Mouse (Mus musculus) kidney, embryonic 16.5 days (tissue): ENCODE data around the gene Mta1. TPM values are rescaled to one million over a fixed set of nuclear protein-coding genes. Genes with fewer than 3 reads are reported as not detected.

Source experiments
- ATAC-seq: fragments of 200-750 bp; cut with Nextera tagmentation; 2 replicates; pipeline ENCODE4 v1.8.0; 2017; ENCODE audit warnings: moderate TSS enrichment; ENCODE audit not compliant: low FRiP score, low TSS enrichment
- H3K27ac ChIP-seq: fragments of 300-500 bp; sonication (generic); 2 replicates; pipeline ENCODE4 v1.5.1; 2014; ENCODE audit warnings: low read length
- H3K27me3 ChIP-seq: fragments of 300-500 bp; sonication (generic); 2 replicates; pipeline ENCODE4 v1.6.1; 2014; ENCODE audit warnings: low read length, control low read depth, mixed read lengths; ENCODE audit not compliant: insufficient read depth
- H3K36me3 ChIP-seq: fragments of 300-500 bp; sonication (generic); 2 replicates; pipeline ENCODE4 v1.6.1; 2014; ENCODE audit warnings: low read length, control low read depth, mixed read lengths; ENCODE audit not compliant: insufficient read depth
- H3K4me1 ChIP-seq: fragments of 300-500 bp; sonication (generic); 2 replicates; pipeline ENCODE4 v1.6.1; 2014; ENCODE audit warnings: low read length, control low read depth, mixed read lengths; ENCODE audit not compliant: insufficient read depth
- H3K4me2 ChIP-seq: fragments of 300-500 bp; sonication (generic); replicated peaks from 2 replicates; pipeline ENCODE4 v1.6.1; 2014; ENCODE audit warnings: low read depth, low read length
- H3K4me3 ChIP-seq: fragments of 300-500 bp; sonication (generic); 2 replicates; pipeline ENCODE4 v1.5.1; 2014; ENCODE audit warnings: mild to moderate bottlenecking, low read length
- H3K9ac ChIP-seq: fragments of 300-500 bp; sonication (generic); replicated peaks from 2 replicates; pipeline ENCODE4 v1.6.1; 2014; ENCODE audit warnings: low read length
- H3K9me3 ChIP-seq: fragments of 300-500 bp; sonication (generic); 2 replicates; pipeline ENCODE4 v1.6.1; 2016; ENCODE audit warnings: low read length, control low read depth
- WGBS: fragments of 180-500 bp; shearing (Covaris S2); extraction: QIAGEN DNeasy Blood & Tissue Kit; methylation state at CpG from one replicate; pipeline ENCODE4 v1.1.7; 2014; 5-methylcytosine and 5-hydroxymethylcytosine counted together
- polyA plus RNA-seq: library from polyadenylated mRNA; unstranded; fragments of >200 nt; fragmentation: Nextera tagmentation; extraction: Ambion mirVana; gene quantifications from 2 replicates; pipeline ENCODE4 v1.2.1, GENCODE M21; 2015

The Mta1 gene
- polyA plus RNA-seq, result 15.4 and 15.9 TPM in 2 replicates

GRCm38 (mm10) chr12:113097749-113098281 is at the start of gene Mta1:
TSS of gene Mta1 (plus strand) at chr12:113098278.
- 4% methylated on average over 15 of the region's 53 CpGs for WGBS

GRCm38 (mm10) chr12:113049836-113050235 is 48.2 kb upstream of the Mta1 start:
- no peak overlapping the region for H3K4me2 ChIP-seq
- 86% methylated on average over 9 of the region's 9 CpGs for WGBS
- H3K27ac ChIP-seq, result no peak overlapping the region
- no peaks in the 10 kb centered on the region for H3K9me3 ChIP-seq
- H3K4me3 ChIP-seq, result no peak overlapping the region
- H3K27me3 ChIP-seq, result no peaks in the 10 kb centered on the region
- peaks cover 13% of the 10 kb centered on the region for H3K4me1 ChIP-seq
- ATAC-seq, result no peak
- peaks cover 55% of the 10 kb centered on the region for H3K36me3 ChIP-seq
- no peak overlapping the region for H3K9ac ChIP-seq

More at GRCm38 (mm10) chr12:113097749-113098281, at the start of gene Mta1:
- Histone ChIP-seq H3K9me3 (no peaks in the 10 kb centered on the region), H3K4me1 (peaks cover 33% of the 10 kb centered on the region), H3K4me2 (peak within 1 kb of the TSS; percentile 96), H3K27ac (peak within 1 kb of the TSS; percentile 83), H3K36me3 (no peaks in the 10 kb centered on the region), H3K27me3 (no peaks in the 10 kb centered on the region), H3K4me3 (peak within 1 kb of the TSS; percentile 96), H3K9ac (peak within 1 kb of the TSS; percentile 100)
- ATAC-seq, result peak; percentile 71

GRCm38 (mm10) chr12:113050671-113051070 is 47.4 kb upstream of the Mta1 start:
- ATAC-seq, result no peak
- H3K27me3 ChIP-seq, result no peaks in the 10 kb centered on the region
- no peak overlapping the region for H3K4me3 ChIP-seq
- H3K36me3 ChIP-seq, result peaks cover 55% of the 10 kb centered on the region
- peaks cover 13% of the 10 kb centered on the region for H3K4me1 ChIP-seq
- H3K9ac ChIP-seq, result no peak overlapping the region
- no peak overlapping the region for H3K27ac ChIP-seq
- H3K4me2 ChIP-seq, result no peak overlapping the region
- H3K9me3 ChIP-seq, result no peaks in the 10 kb centered on the region
- WGBS, result 80% methylated on average over 12 of the region's 12 CpGs

- Histone ChIP-seq H3K27me3 (no peaks in the 10 kb centered on the region), H3K9ac (0 out of 2 replicates have a peak overlapping the region, but pooled peaks have one; percentile 26), H3K36me3 (peaks cover 52% of the 10 kb centered on the region), H3K4me3 (no peak overlapping the region), H3K9me3 (no peaks in the 10 kb centered on the region), H3K27ac (peak overlapping the region; percentile 57), H3K4me2 (no peak overlapping the region), H3K4me1 (peaks cover 13% of the 10 kb centered on the region)
- WGBS, result 41% methylated on average over 9 of the region's 9 CpGs
- peak; percentile 84 for ATAC-seq
These were observed 46.3 kb upstream of the Mta1 start for GRCm38 (mm10) chr12:113051628-113052403.

GRCm38 (mm10) chr12:113056089-113056488 is 42.0 kb upstream of the Mta1 start:
- no peak overlapping the region for H3K4me3 ChIP-seq
- 74% methylated on average over 8 of the region's 8 CpGs for whole genome bisulfite sequencing
- H3K9me3 ChIP-seq, result no peaks in the 10 kb centered on the region
- ATAC-seq, result no peak
- peaks cover 12% of the 10 kb centered on the region for H3K4me1 ChIP-seq
- H3K36me3 ChIP-seq, result peaks cover 58% of the 10 kb centered on the region
- no peak overlapping the region for H3K9ac ChIP-seq
- H3K4me2 ChIP-seq, result no peak overlapping the region
- H3K27ac ChIP-seq, result no peak overlapping the region
- H3K27me3 ChIP-seq, result no peaks in the 10 kb centered on the region

GRCm38 (mm10) chr12:113060178-113060577 is 37.9 kb upstream of the Mta1 start:
- no peak overlapping the region for H3K9ac ChIP-seq
- H3K4me2 ChIP-seq, result no peak overlapping the region
- H3K36me3 ChIP-seq, result peaks cover 61% of the 10 kb centered on the region
- no peaks in the 10 kb centered on the region for H3K9me3 ChIP-seq
- no peaks in the 10 kb centered on the region for H3K4me1 ChIP-seq
- H3K4me3 ChIP-seq, result no peak overlapping the region
- 92% methylated on average over 5 of the region's 5 CpGs for WGBS
- H3K27ac ChIP-seq, result no peak overlapping the region
- no peaks in the 10 kb centered on the region for H3K27me3 ChIP-seq
- no peak for ATAC-seq

- Histone ChIP-seq H3K4me1 (no peaks in the 10 kb centered on the region), H3K9me3 (no peaks in the 10 kb centered on the region), H3K9ac (no peak overlapping the region), H3K4me3 (no peak overlapping the region), H3K36me3 (peaks cover 61% of the 10 kb centered on the region), H3K27me3 (no peaks in the 10 kb centered on the region), H3K27ac (no peak overlapping the region), H3K4me2 (no peak overlapping the region)
- 85% methylated on average over 9 of the region's 9 CpGs for WGBS
- ATAC-seq, result no peak
These were observed 36.5 kb upstream of the Mta1 start for GRCm38 (mm10) chr12:113061606-113062005.

- peaks cover 55% of the 10 kb centered on the region for H3K36me3 ChIP-seq
- no peak for ATAC-seq
- no peak overlapping the region for H3K4me2 ChIP-seq
- H3K9ac ChIP-seq, result no peak overlapping the region
- H3K27ac ChIP-seq, result no peak overlapping the region
- WGBS, result 85% methylated on average over 10 of the region's 10 CpGs
- no peaks in the 10 kb centered on the region for H3K9me3 ChIP-seq
- H3K27me3 ChIP-seq, result no peaks in the 10 kb centered on the region
- no peaks in the 10 kb centered on the region for H3K4me1 ChIP-seq
- no peak overlapping the region for H3K4me3 ChIP-seq
These were observed 35.9 kb upstream of the Mta1 start for GRCm38 (mm10) chr12:113062201-113062600.

- Histone ChIP-seq H3K4me3 (no peak overlapping the region), H3K4me2 (no peak overlapping the region), H3K4me1 (no peaks in the 10 kb centered on the region), H3K27ac (no peak overlapping the region), H3K9ac (no peak overlapping the region), H3K9me3 (no peaks in the 10 kb centered on the region), H3K27me3 (no peaks in the 10 kb centered on the region), H3K36me3 (peaks cover 47% of the 10 kb centered on the region)
- ATAC-seq, result no peak
- 95% methylated on average over 7 of the region's 7 CpGs for WGBS
These were observed 34.4 kb upstream of the Mta1 start for GRCm38 (mm10) chr12:113063700-113064099.

- Histone ChIP-seq H3K9ac (no peak overlapping the region), H3K36me3 (peaks cover 34% of the 10 kb centered on the region), H3K27me3 (no peaks in the 10 kb centered on the region), H3K4me1 (no peaks in the 10 kb centered on the region), H3K4me2 (no peak overlapping the region), H3K9me3 (no peaks in the 10 kb centered on the region), H3K27ac (no peak overlapping the region), H3K4me3 (no peak overlapping the region)
- WGBS, result 89% methylated on average over 7 of the region's 7 CpGs
- no peak for ATAC-seq
These were observed 30.1 kb upstream of the Mta1 start for GRCm38 (mm10) chr12:113068002-113068401.
